In the genomic region with DNA sequence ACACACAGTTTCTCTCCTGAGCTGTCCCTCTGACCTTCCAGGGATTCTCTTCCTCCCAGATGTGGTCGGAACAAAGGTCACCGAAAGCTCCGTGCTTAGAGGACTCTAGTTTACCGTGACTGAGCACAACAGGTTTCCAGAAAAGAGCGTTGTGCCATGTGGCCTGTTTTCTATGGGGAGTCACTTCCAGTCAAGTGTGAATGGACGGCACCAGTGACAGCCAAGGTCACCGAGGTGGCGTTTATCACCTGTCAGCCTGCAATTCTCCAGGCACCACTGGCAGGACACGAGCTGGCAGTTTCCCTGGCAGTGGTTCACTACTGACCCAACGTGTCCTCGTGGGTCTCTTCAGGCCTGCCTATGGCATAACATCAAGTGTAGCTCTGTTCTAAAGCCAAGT, we compare ENCODE assay signal across 12 mouse cellular contexts. TPM values are rescaled to one million over a fixed set of nuclear protein-coding genes. Genes with fewer than 3 reads are reported as not detected.
DNase-seq lines count a peak whose midpoint lies in the region; ATAC-seq and TF ChIP-seq lines count a peak whose summit lies in the region.
"Had no signal": no experiment of that assay in that cellular context is flagged by ENCODE, and none has a peak within 500 bp of the region (broad histone marks: within the 10 kb centered on the region; RNA-seq: fewer than 3 reads in every experiment).

No protein-coding gene starts in this region.

- H3K4me3 ChIP-seq in G1E (ENCODE audit: low read depth, low read length): peak overlapping the region; percentile 91
- H3K4me3 ChIP-seq in heart, adult 2 months: no peak overlapping the region
- no peak overlapping the region for H3K4me3 ChIP-seq in limb, embryonic 10.5 days

- H3K27me3 ChIP-seq in G1E (ENCODE audit: insufficient read depth, low read length): no peaks in the 10 kb centered on the region
- no peaks in the 10 kb centered on the region for H3K27me3 ChIP-seq in heart, adult 2 months (ENCODE audit: control insufficient read depth, insufficient read depth, low read length)
- H3K27me3 ChIP-seq in limb, embryonic 10.5 days (ENCODE audit: low read depth, poor library complexity, severe bottlenecking): no peaks in the 10 kb centered on the region
- H3K27me3 ChIP-seq: CH12.LX had no signal

- no peak for DNase-seq in G1E (ENCODE audit: low spot score)
- peak; percentile 62 to 84 for DNase-seq in heart, adult 2 months
- peak; percentile 78 for DNase-seq in heart, postnatal 4 days
- DNase-seq in kidney, postnatal 25 days: peak; percentile 54 to 82
- no peak for DNase-seq in limb, embryonic 10.5 days (ENCODE audit: low spot score)
- no peak for DNase-seq in layer of hippocampus, postnatal 14 days (ENCODE audit: low spot score in 2 of 2)
- no peak for DNase-seq in layer of hippocampus, adult 8-10 months (ENCODE audit: low spot score in 2 of 2)
- DNase-seq in urinary bladder, postnatal 25 days (ENCODE audit: low spot score): no peak
- DNase-seq: cerebellum, adult 11 months; left cerebral cortex, postnatal 4 days had no signal

- H3K27ac ChIP-seq in heart, adult 2 months: peak overlapping the region; percentile 78
- H3K27ac ChIP-seq in limb, embryonic 10.5 days: no peak overlapping the region
- H3K27ac ChIP-seq: macrophage had no signal

- TF ChIP-seq POLR2A in heart, adult 2 months (IDR thresholded peaks at IDR 0.05; ENCODE audit: insufficient read depth, low read depth, low read length): no peak

- TF ChIP-seq EP300 in heart, adult 2 months (IDR thresholded peaks at IDR 0.05; ENCODE audit: insufficient read depth, low read depth, low read length): peak; percentile 99

- peaks cover 90% of the 10 kb centered on the region for H3K36me3 ChIP-seq in G1E (replicated peaks)
- H3K36me3 ChIP-seq in heart, adult 2 months (ENCODE audit: control insufficient read depth, insufficient read depth, low read length): peaks cover 10% of the 10 kb centered on the region
- peaks cover 81% of the 10 kb centered on the region for H3K36me3 ChIP-seq in limb, embryonic 10.5 days

- no peak for ATAC-seq in G1E (ENCODE audit: extremely low read depth, insufficient number of reproducible peaks, low FRiP score, poor library complexity, severe bottlenecking)

- intact Hi-C loops in heart, adult 2 months (cut with DNase I): no loop called here

- H3K4me1 ChIP-seq in G1E (ENCODE audit: insufficient read depth, low read depth, low read length): peaks cover 77% of the 10 kb centered on the region
- H3K4me1 ChIP-seq in heart, adult 2 months (ENCODE audit: control insufficient read depth, insufficient read depth, low read length): peaks cover 15% of the 10 kb centered on the region
- H3K4me1 ChIP-seq in limb, embryonic 10.5 days: peaks cover 14% of the 10 kb centered on the region

- H3K9me3 ChIP-seq in G1E (replicated peaks): no peaks in the 10 kb centered on the region
- H3K9me3 ChIP-seq in limb, embryonic 10.5 days (replicated peaks): no peaks in the 10 kb centered on the region

- no peaks in the 10 kb centered on the region for H3K79me2 ChIP-seq in heart, adult 2 months (replicated peaks; ENCODE audit: control insufficient read depth, insufficient read depth, low read length)

- WGBS in heart, adult 2 months: 21% methylated on average over 11 of the region's 11 CpGs
- 57% methylated on average over 11 of the region's 11 CpGs for WGBS in limb, embryonic 10.5 days

- no peak overlapping the region for H3K9ac ChIP-seq in heart, adult 2 months (ENCODE audit: low read depth, low read length)

- TF ChIP-seq CTCF in G1E (IDR thresholded peaks at IDR 0.05; ENCODE audit: low read depth, low read length): no peak
- TF ChIP-seq CTCF in heart, adult 2 months (IDR thresholded peaks at IDR 0.05): no peak

RNA-seq across cellular contexts. Expression of a gene that starts 4.9 kb away (rescaled TPM):
- total RNA-seq in G1E (2014; fragmentation: Nextera tagmentation) (344 and 374 TPM in 2 replicates), G1E (2017) (221 and 232 TPM in 2 replicates)
- polyA plus RNA-seq in G1E (2012): 454 and 477 TPM in 2 replicates
- total RNA-seq in heart, adult 2 months (2021): 10 to 100 TPM; 50.6 to 55.5 TPM
- polyA plus RNA-seq in heart, adult 2 months (2012; rRNA removed): 64.8 and 69.7 TPM in 2 replicates
- 10 to 100 TPM; 67.9 to 72.7 TPM for total RNA-seq in heart, postnatal 4 days (2021)
- 84.0 and 84.8 TPM in 2 replicates for polyA plus RNA-seq in limb, embryonic 10.5 days (2016; fragmentation: Nextera tagmentation; extraction: Ambion mirVana)
- total RNA-seq in layer of hippocampus, postnatal 14 days (2021): 10 to 100 TPM; 20.3 to 23.5 TPM
- 10 to 100 TPM; 20.9 to 27.1 (median 22.6) TPM for total RNA-seq in layer of hippocampus, adult 8-10 months (2022)

Comparison
In these comparisons a context has a peak if more than half of its experiments do, and no peak if none do; other contexts are left out.
1. DNase-seq: peak in heart, adult 2 months (2 of 2), heart, postnatal 4 days (single experiment) and kidney, postnatal 25 days (2 of 2); none in G1E (single experiment), limb, embryonic 10.5 days (single experiment), layer of hippocampus, postnatal 14 days (0 of 2), layer of hippocampus, adult 8-10 months (0 of 2) and urinary bladder, postnatal 25 days (single experiment).